Mouse (Mus musculus) liver, adult 2 months (tissue): ENCODE results near the gene Galntl5. TPM values are rescaled to one million over a fixed set of nuclear protein-coding genes. Genes with fewer than 3 reads are reported as not detected.
"Not testable (repeated sequence)": the region's sequence is repeated elsewhere in the genome, so short reads cannot be mapped to it uniquely, and the experiment has no call there.

ENCODE experiments used
- DNase-seq: peaks from one replicate; pipeline ENCODE4 v3.0.0-alpha.2; 2011; ENCODE audit warnings: low read depth, low spot score; ENCODE audit errors: extremely low read depth
- H3K27ac ChIP-seq: fragments of 200-500 bp; replicated peaks from 2 replicates; pipeline ENCODE4 v1.5.1; 2012; ENCODE audit warnings: low read depth, mild to moderate bottlenecking, control low read depth, inconsistent platforms, low read length; ENCODE audit not compliant: insufficient read depth
- H3K27me3 ChIP-seq: fragments of 200-500 bp; 2 replicates; pipeline ENCODE4 v1.6.1; 2012; ENCODE audit warnings: mild to moderate bottlenecking, moderate library complexity, low read length, inconsistent platforms; ENCODE audit not compliant: control insufficient read depth, insufficient read depth
- H3K36me3 ChIP-seq: fragments of 200-500 bp; 2 replicates; pipeline ENCODE4 v1.6.1; 2012; ENCODE audit warnings: low read length, inconsistent platforms; ENCODE audit not compliant: control insufficient read depth, insufficient read depth
- H3K4me1 ChIP-seq: fragments of 200-500 bp; 2 replicates; pipeline ENCODE4 v1.6.1; 2011; ENCODE audit warnings: low read length; ENCODE audit not compliant: control insufficient read depth, insufficient read depth
- H3K4me3 ChIP-seq: fragments of 200-500 bp; 2 replicates; pipeline ENCODE4 v1.5.1; 2011; ENCODE audit warnings: low read depth, mild to moderate bottlenecking, control low read depth, low read length, moderate library complexity; ENCODE audit not compliant: insufficient read depth
- H3K79me2 ChIP-seq: fragments of 200-500 bp; 2 replicates; pipeline ENCODE4 v1.6.1; 2012; ENCODE audit warnings: inconsistent platforms, mild to moderate bottlenecking, low read length, moderate library complexity; ENCODE audit not compliant: control insufficient read depth, insufficient read depth
- H3K9ac ChIP-seq: fragments of 200-500 bp; 2 replicates; pipeline ENCODE4 v1.6.1; 2012; ENCODE audit warnings: low read depth, mild to moderate bottlenecking, control low read depth, inconsistent platforms, low read length
- CTCF ChIP-seq: fragments of 200-500 bp; IDR thresholded peaks from 2 replicates; pipeline ENCODE4 v1.5.1; 2011; ENCODE audit warnings: low read depth, low read length, control low read depth
- POLR2A ChIP-seq: fragments of 200-500 bp; IDR thresholded peaks from 2 replicates; pipeline ENCODE4 v1.6.1; 2011; ENCODE audit warnings: low read length, control low read depth; ENCODE audit not compliant: insufficient read depth; ENCODE audit errors: extremely low read depth
- WGBS: fragments of 180-500 bp; shearing (Covaris S2); methylation state at CpG from one replicate; pipeline ENCODE4 v1.1.7; 2018; 5-methylcytosine and 5-hydroxymethylcytosine counted together
- polyA plus RNA-seq: library from polyadenylated mRNA; depleted of rRNA; stranded (reverse); fragments of >200 nt; gene quantifications from 2 replicates; pipeline ENCODE4 v1.2.3, GENCODE M21; 2012
- total RNA-seq: library from RNA; depleted of rRNA; stranded (reverse); fragments of >200 nt; gene quantifications from 2 replicates; pipeline ENCODE4 v1.2.3, GENCODE M21; 2014

The Galntl5 gene
- total and polyA plus RNA-seq, 2 experiments = not detected

GRCm38 (mm10) chr5:25179936-25180488, 1.2 kb upstream of the Galntl5 start:
- H3K79me2 ChIP-seq = no peaks in the 10 kb centered on the region
- TF ChIP-seq POLR2A (no peak), CTCF (no peak)
- no peaks in the 10 kb centered on the region for H3K4me1 ChIP-seq
- H3K27ac ChIP-seq = no peak overlapping the region
- WGBS = 71% methylated on average over 3 of the region's 3 CpGs
- H3K36me3 ChIP-seq = no peaks in the 10 kb centered on the region
- H3K27me3 ChIP-seq = no peaks in the 10 kb centered on the region
- DNase-seq = no peak
- no peak overlapping the region for H3K4me3 ChIP-seq
- H3K9ac ChIP-seq = no peak overlapping the region

- Histone ChIP-seq H3K27ac (no peak overlapping the region), H3K36me3 (no peaks in the 10 kb centered on the region), H3K9ac (no peak overlapping the region), H3K4me1 (no peaks in the 10 kb centered on the region), H3K79me2 (no peaks in the 10 kb centered on the region), H3K4me3 (no peak overlapping the region), H3K27me3 (no peaks in the 10 kb centered on the region)
- TF ChIP-seq POLR2A (no peak), CTCF (no peak)
- 91% methylated on average over 4 of the region's 4 CpGs for WGBS
- DNase-seq = no peak
Measured at GRCm38 (mm10) chr5:25183595-25183994, 2.3 kb downstream of the Galntl5 start.

GRCm38 (mm10) chr5:25184594-25184993, 3.3 kb downstream of the Galntl5 start:
- no peaks in the 10 kb centered on the region for H3K36me3 ChIP-seq
- TF ChIP-seq CTCF = no peak
- no peak for TF ChIP-seq POLR2A
- no peaks in the 10 kb centered on the region for H3K4me1 ChIP-seq
- H3K4me3 ChIP-seq = no peak overlapping the region
- H3K27ac ChIP-seq = no peak overlapping the region
- no peaks in the 10 kb centered on the region for H3K79me2 ChIP-seq
- H3K9ac ChIP-seq = no peak overlapping the region
- WGBS = 37% methylated on average over 2 of the region's 2 CpGs
- H3K27me3 ChIP-seq = no peaks in the 10 kb centered on the region
- DNase-seq = peak; percentile 25

- Histone ChIP-seq H3K27me3 (no peaks in the 10 kb centered on the region), H3K9ac (no peak overlapping the region), H3K4me1 (no peaks in the 10 kb centered on the region), H3K79me2 (no peaks in the 10 kb centered on the region), H3K27ac (no peak overlapping the region), H3K36me3 (no peaks in the 10 kb centered on the region), H3K4me3 (no peak overlapping the region)
- TF ChIP-seq CTCF (no peak), POLR2A (no peak)
- no peak for DNase-seq
Measured at GRCm38 (mm10) chr5:25187727-25188126, 6.5 kb downstream of the Galntl5 start.

GRCm38 (mm10) chr5:25188802-25189201, 7.5 kb downstream of the Galntl5 start:
- no peaks in the 10 kb centered on the region for H3K36me3 ChIP-seq
- peak; percentile 41 for DNase-seq
- H3K79me2 ChIP-seq = no peaks in the 10 kb centered on the region
- H3K4me3 ChIP-seq = no peak overlapping the region
- H3K27me3 ChIP-seq = no peaks in the 10 kb centered on the region
- no peak overlapping the region for H3K9ac ChIP-seq
- TF ChIP-seq POLR2A (no peak), CTCF (peak; percentile 55)
- no peak overlapping the region for H3K27ac ChIP-seq
- WGBS = 76% methylated on average over 1 of the region's 1 CpGs
- no peaks in the 10 kb centered on the region for H3K4me1 ChIP-seq

- Histone ChIP-seq H3K4me3 (no peak overlapping the region), H3K79me2 (no peaks in the 10 kb centered on the region), H3K4me1 (no peaks in the 10 kb centered on the region), H3K9ac (no peak overlapping the region), H3K27me3 (no peaks in the 10 kb centered on the region), H3K36me3 (no peaks in the 10 kb centered on the region), H3K27ac (no peak overlapping the region)
- WGBS = 24% methylated on average over 2 of the region's 2 CpGs
- TF ChIP-seq POLR2A (no peak), CTCF (no peak)
- DNase-seq = no peak
Measured at GRCm38 (mm10) chr5:25190521-25190920, 9.3 kb downstream of the Galntl5 start.

GRCm38 (mm10) chr5:25211872-25212271, 30.6 kb downstream of the Galntl5 start:
- Histone ChIP-seq H3K4me1 (no peaks in the 10 kb centered on the region), H3K9ac (no peak overlapping the region), H3K4me3 (no peak overlapping the region), H3K27ac (no peak overlapping the region), H3K36me3 (no peaks in the 10 kb centered on the region), H3K27me3 (no peaks in the 10 kb centered on the region), H3K79me2 (no peaks in the 10 kb centered on the region)
- DNase-seq = no peak
- WGBS = 88% methylated on average over 1 of the region's 1 CpGs
- TF ChIP-seq POLR2A (no peak), CTCF (no peak)

GRCm38 (mm10) chr5:25213216-25213615, 32.0 kb downstream of the Galntl5 start:
- H3K27ac ChIP-seq, H3K36me3 ChIP-seq, H3K4me3 ChIP-seq, H3K9ac ChIP-seq, H3K79me2 ChIP-seq, H3K27me3 ChIP-seq, DNase-seq, H3K4me1 ChIP-seq: not testable (repeated sequence)
